Mouse (Mus musculus) MEL (cell line): ENCODE measurements around the gene Prr14. TPM values are rescaled to one million over a fixed set of nuclear protein-coding genes. Genes with fewer than 3 reads are reported as not detected.
A peak's percentile ranks its signal among the peaks of the same experiment; 100 is the strongest.

Experiments used
- DNase-seq: peaks from one replicate; pipeline ENCODE4 v3.0.0; 2011; ENCODE audit warnings: low read depth, low spot score
- H3K27ac ChIP-seq: 2 replicates; pipeline ENCODE4 v1.5.1; 2012; ENCODE audit warnings: low read depth, mild to moderate bottlenecking, control low read depth, low read length, moderate library complexity; ENCODE audit not compliant: control insufficient read depth
- H3K27me3 ChIP-seq, 2 experiments: fragments of 150-350 bp in 1 of 2; sonication (generic) in 1 of 2; 2 replicates each; pipeline ENCODE4 v1.6.1; 2012; ENCODE audit warnings: low read length in 2 of 2, mild to moderate bottlenecking in 2 of 2, improper control_type of control experiment in 1 of 2, moderate library complexity in 1 of 2; ENCODE audit not compliant: insufficient read depth in 2 of 2, control insufficient read depth in 1 of 2
- H3K36me3 ChIP-seq, 2 experiments: 2 replicates each; pipeline ENCODE4 v1.6.1; 2012 to 2014; ENCODE audit warnings: low read length in 2 of 2, improper control_type of control experiment in 1 of 2, inconsistent platforms in 1 of 2, mild to moderate bottlenecking in 1 of 2; ENCODE audit not compliant: insufficient read depth in 2 of 2, control insufficient read depth in 1 of 2
- H3K4me1 ChIP-seq, 2 experiments: fragments of 150-350 bp in 1 of 2; sonication (generic) in 1 of 2; 2 replicates each; pipeline ENCODE4 v1.6.1; 2012; ENCODE audit warnings: low read length in 2 of 2, improper control_type of control experiment in 1 of 2, mild to moderate bottlenecking in 1 of 2; ENCODE audit not compliant: insufficient read depth in 2 of 2, control insufficient read depth in 1 of 2
- H3K4me3 ChIP-seq, 2 experiments: fragments of 150-350 bp in 1 of 2; sonication (generic) in 1 of 2; 2 replicates each; pipeline ENCODE4 v1.5.1; 2012; ENCODE audit warnings: low read depth in 2 of 2, low read length in 2 of 2, mild to moderate bottlenecking in 2 of 2, moderate library complexity in 2 of 2, control low read depth in 1 of 2, improper control_type of control experiment in 1 of 2; ENCODE audit not compliant: control insufficient read depth in 1 of 2, insufficient read depth in 1 of 2
- H3K79me2 ChIP-seq: 2 replicates; pipeline ENCODE4 v1.6.1; 2012; ENCODE audit warnings: mild to moderate bottlenecking, low read length, moderate library complexity; ENCODE audit not compliant: control insufficient read depth, poor library complexity, insufficient read depth
- H3K9ac ChIP-seq: 2 replicates; pipeline ENCODE4 v1.6.1; 2012; ENCODE audit warnings: low read depth, mild to moderate bottlenecking, control low read depth, low read length, moderate library complexity; ENCODE audit not compliant: control insufficient read depth, poor library complexity, severe bottlenecking
- H3K9me3 ChIP-seq: fragments of 150-350 bp; sonication (generic); replicated peaks from 2 replicates; pipeline ENCODE4 v1.6.1; 2012; ENCODE audit warnings: mild to moderate bottlenecking, low read length, improper control_type of control experiment, moderate library complexity; ENCODE audit not compliant: insufficient read depth
- CHD1 ChIP-seq: IDR thresholded peaks from 2 replicates; pipeline ENCODE4 v1.6.1; 2012; ENCODE audit warnings: low read depth, mild to moderate bottlenecking, inconsistent platforms, low read length, improper control_type of control experiment
- CTCF ChIP-seq, 3 experiments: IDR thresholded peaks in 2 of 3; conservative IDR thresholded peaks in 1 of 3; 2 replicates each; pipeline ENCODE4 v1.5.1; 2011 to 2012; ENCODE audit warnings: low read length in 3 of 3, low read depth in 2 of 3, mild to moderate bottlenecking in 2 of 3, improper control_type of control experiment in 1 of 3, inconsistent platforms in 1 of 3, mixed read lengths in 1 of 3, moderate library complexity in 1 of 3; ENCODE audit not compliant: control insufficient read depth in 1 of 3, insufficient read depth in 1 of 3, poor library complexity in 1 of 3, severe bottlenecking in 1 of 3
- E2F4 ChIP-seq: IDR thresholded peaks from 2 replicates; pipeline ENCODE4 v1.6.1; 2011; ENCODE audit warnings: low read depth, low read length, improper control_type of control experiment, borderline replicate concordance
- EP300 ChIP-seq, 2 experiments: IDR thresholded peaks; 2 replicates each; pipeline ENCODE4 v1.6.1; 2011; ENCODE audit warnings: improper control_type of control experiment in 2 of 2, low read length in 2 of 2, low read depth in 1 of 2, mild to moderate bottlenecking in 1 of 2
- ETS1 ChIP-seq: IDR thresholded peaks from 2 replicates; pipeline ENCODE4 v1.6.1; 2012; ENCODE audit warnings: low read depth, mild to moderate bottlenecking, inconsistent platforms, low read length, improper control_type of control experiment, moderate library complexity
- GATA1 ChIP-seq: IDR thresholded peaks from 2 replicates; pipeline ENCODE4 v1.6.1; 2011; ENCODE audit warnings: low read depth, low read length, improper control_type of control experiment
- HCFC1 ChIP-seq: IDR thresholded peaks from 2 replicates; pipeline ENCODE4 v1.6.1; 2012; ENCODE audit warnings: low read depth, mild to moderate bottlenecking, inconsistent platforms, low read length, improper control_type of control experiment, moderate library complexity
- JUND ChIP-seq: IDR thresholded peaks from 2 replicates; pipeline ENCODE4 v1.6.1; 2011; ENCODE audit warnings: low read depth, mild to moderate bottlenecking, improper control_type of control experiment, low read length
- MAFK ChIP-seq: IDR thresholded peaks from 2 replicates; pipeline ENCODE4 v1.6.1; 2011; ENCODE audit warnings: low read depth, mild to moderate bottlenecking, low read length, improper control_type of control experiment, borderline replicate concordance
- MAX ChIP-seq: IDR thresholded peaks from 2 replicates; pipeline ENCODE4 v1.6.1; 2011; ENCODE audit warnings: low read length, improper control_type of control experiment
- MAZ ChIP-seq: IDR thresholded peaks from 2 replicates; pipeline ENCODE4 v1.6.1; 2012; ENCODE audit warnings: low read depth, mild to moderate bottlenecking, inconsistent platforms, low read length, improper control_type of control experiment
- MXI1 ChIP-seq: IDR thresholded peaks from 2 replicates; pipeline ENCODE4 v1.6.1; 2011; ENCODE audit warnings: mild to moderate bottlenecking, low read depth, low read length, improper control_type of control experiment
- NELFE ChIP-seq: IDR thresholded peaks from 2 replicates; pipeline ENCODE4 v1.6.1; 2011; ENCODE audit warnings: low read depth, low read length, improper control_type of control experiment
- NRF1 ChIP-seq: IDR thresholded peaks from 2 replicates; pipeline ENCODE4 v1.6.1; 2014; ENCODE audit warnings: low read depth, mild to moderate bottlenecking, inconsistent platforms, low read length, improper control_type of control experiment, moderate library complexity; ENCODE audit not compliant: poor library complexity, insufficient read depth, severe bottlenecking
- POLR2A ChIP-seq, 2 experiments: IDR thresholded peaks; 2 replicates each; pipeline ENCODE4 v1.6.1; 2011 to 2012; ENCODE audit warnings: low read length in 2 of 2, mild to moderate bottlenecking in 2 of 2, control low read depth in 1 of 2, improper control_type of control experiment in 1 of 2, low read depth in 1 of 2, moderate library complexity in 1 of 2; ENCODE audit not compliant: control insufficient read depth in 1 of 2, insufficient read depth in 1 of 2, poor library complexity in 1 of 2
- POLR2AphosphoS5 ChIP-seq: IDR thresholded peaks from 2 replicates; pipeline ENCODE4 v1.6.1; 2012; ENCODE audit warnings: low read depth, borderline replicate concordance, mild to moderate bottlenecking, inconsistent platforms, low read length, moderate library complexity, mixed read lengths
- RCOR1 ChIP-seq: IDR thresholded peaks from 2 replicates; pipeline ENCODE4 v1.6.1; 2012; ENCODE audit warnings: low read depth, mild to moderate bottlenecking, inconsistent platforms, low read length, improper control_type of control experiment
- SIN3A ChIP-seq: IDR thresholded peaks from 2 replicates; pipeline ENCODE4 v1.6.1; 2012; ENCODE audit warnings: low read length, improper control_type of control experiment, inconsistent platforms
- SMC3 ChIP-seq: IDR thresholded peaks from 2 replicates; pipeline ENCODE4 v1.6.1; 2011; ENCODE audit warnings: low read depth, low read length, improper control_type of control experiment
- TBP ChIP-seq: IDR thresholded peaks from 2 replicates; pipeline ENCODE4 v1.8.0; 2011; ENCODE audit warnings: low read depth, low read length, improper control_type of control experiment
- UBTF ChIP-seq: IDR thresholded peaks from 2 replicates; pipeline ENCODE4 v1.6.1; 2012; ENCODE audit warnings: low read depth, mild to moderate bottlenecking, inconsistent platforms, low read length, improper control_type of control experiment, moderate library complexity, borderline replicate concordance; ENCODE audit not compliant: insufficient read depth
- USF1 ChIP-seq: IDR thresholded peaks from 2 replicates; pipeline ENCODE4 v1.6.1; 2014; ENCODE audit warnings: low read depth, mild to moderate bottlenecking, inconsistent platforms, low read length, improper control_type of control experiment, moderate library complexity
- USF2 ChIP-seq, 2 experiments: IDR thresholded peaks; 2 replicates each; pipeline ENCODE4 v1.6.1; 2011 to 2012; ENCODE audit warnings: improper control_type of control experiment in 2 of 2, low read length in 2 of 2, borderline replicate concordance in 1 of 2, inconsistent platforms in 1 of 2, low read depth in 1 of 2, mild to moderate bottlenecking in 1 of 2; ENCODE audit not compliant: insufficient read depth in 1 of 2
- ZC3H11A ChIP-seq: IDR thresholded peaks from 2 replicates; pipeline ENCODE4 v1.6.1; 2012; ENCODE audit warnings: low read depth, mild to moderate bottlenecking, inconsistent platforms, low read length, improper control_type of control experiment
- ZKSCAN1 ChIP-seq: IDR thresholded peaks from 2 replicates; pipeline ENCODE4 v1.6.1; 2012; ENCODE audit warnings: low read depth, mild to moderate bottlenecking, inconsistent platforms, low read length, improper control_type of control experiment, moderate library complexity
- polyA plus RNA-seq, 2 experiments: library from polyadenylated mRNA; stranded (reverse) in 1 of 2; unstranded in 1 of 2; fragments of >175 nt in 1 of 2; fragments of >200 nt in 1 of 2; gene quantifications; 2 replicates each; pipeline versions ENCODE4 v1.2.1 to v1.2.4; 2012; ENCODE audit warnings: low replicate concordance in 2 of 2, low read depth in 1 of 2; ENCODE audit not compliant: insufficient read length in 2 of 2, insufficient read depth in 1 of 2, missing spikeins in 1 of 2
- total RNA-seq: library from RNA; depleted of rRNA; stranded (reverse); fragments of 300-350 nt; gene quantifications from 2 replicates; pipeline ENCODE4 v1.2.3, GENCODE M21; 2012

Gene Prr14
- total and polyA plus RNA-seq, 3 experiments, result 10.8 to 45.9 TPM; not detected in 1

GRCm38 (mm10) chr7:127511808-127512230 is 52.4 kb downstream of the Prr14 start, which contains the start of gene Srcap (continued):
- TF ChIP-seq GATA1 (peak; percentile 58; the same call in 1 of the 2 replicates), POLR2A (IDR thresholded peaks at IDR 0.05; ENCODE audit: control insufficient read depth in 1 of 2, insufficient read depth in 1 of 2, low read depth in 1 of 2, low read length in 2 of 2, poor library complexity in 1 of 2) (peak; percentile 92 to 96; a peak in 3 of 4 replicates)

GRCm38 (mm10) chr7:127512231-127513015 is 53.0 kb downstream of the Prr14 start:
- H3K9ac ChIP-seq, result peak overlapping the region; percentile 97
- peak; percentile 93 for DNase-seq
- H3K27ac ChIP-seq, result peak overlapping the region; percentile 95
- H3K9me3 ChIP-seq, result no peaks in the 10 kb centered on the region
- H3K4me3 ChIP-seq, result peak overlapping the region; percentile 69 to 78
- peaks cover 3 to 9% of the 10 kb centered on the region in 2 experiments; a peak in 2 of 4 replicates for H3K4me1 ChIP-seq
- TF ChIP-seq GATA1 (no peak), ZC3H11A (no peak), MAX (peak; percentile 69; the same call in 1 of the 2 replicates), EP300 (IDR thresholded peaks at IDR 0.05; ENCODE audit: low read depth in 1 of 2, low read length in 2 of 2) (peak in 1 of 2 experiments; percentile 46; a peak in 2 of 4 replicates), MAFK (no peak), NRF1 (peak; percentile 77), UBTF (no peak), POLR2AphosphoS5 (no peak), MAZ (peak; percentile 89), CTCF (IDR thresholded peaks at IDR 0.05 in 2 of 3, conservative IDR thresholded peaks at IDR 0.05 in 1 of 3; ENCODE audit: control insufficient read depth in 1 of 3, insufficient read depth in 1 of 3, low read depth in 2 of 3, low read length in 3 of 3, poor library complexity in 1 of 3, severe bottlenecking in 1 of 3) (no peak), NELFE (no peak), CHD1 (peak; percentile 96; the same call in 1 of the 2 replicates), MXI1 (0 out of 2 replicates have a peak, but pooled peaks have one; percentile 22), E2F4 (0 out of 2 replicates have a peak, but pooled peaks have one; percentile 70), USF2 (IDR thresholded peaks at IDR 0.05; ENCODE audit: borderline replicate concordance in 1 of 2, insufficient read depth in 1 of 2, low read depth in 1 of 2, low read length in 2 of 2) (no peak)
- H3K36me3 ChIP-seq, result peaks cover 12 to 35% of the 10 kb centered on the region in 2 experiments
- peaks cover 32% of the 10 kb centered on the region for H3K79me2 ChIP-seq
- no peaks in the 10 kb centered on the region for H3K27me3 ChIP-seq

DNA sequence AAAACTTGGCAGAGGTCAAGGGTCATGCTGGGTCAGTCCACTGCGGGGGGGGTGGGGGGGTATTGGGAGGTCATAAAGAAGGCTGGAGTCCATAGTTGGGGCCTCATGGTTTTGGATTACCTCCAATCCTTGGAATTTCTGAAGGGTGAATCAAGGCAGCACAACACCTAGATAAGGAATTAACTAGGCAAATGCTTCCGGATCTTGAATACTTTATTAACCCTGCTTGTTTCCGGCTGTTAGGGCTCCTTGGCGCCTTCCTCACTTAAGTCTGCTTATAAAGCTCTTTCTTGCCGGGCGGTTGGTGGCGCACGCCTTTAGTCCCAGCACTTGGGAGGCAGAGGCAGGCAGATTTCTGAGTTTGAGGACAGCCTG is 53.6 kb downstream of the Prr14 start:
- peak overlapping the region; percentile 56 to 64 for H3K4me3 ChIP-seq
- H3K4me1 ChIP-seq, result peaks cover 3 to 9% of the 10 kb centered on the region in 2 experiments; a peak in 2 of 4 replicates
- no peaks in the 10 kb centered on the region for H3K27me3 ChIP-seq
- peaks cover 32% of the 10 kb centered on the region for H3K79me2 ChIP-seq
- DNase-seq, result peak; percentile 80
- H3K9ac ChIP-seq, result peak overlapping the region; percentile 62
- H3K36me3 ChIP-seq, result peaks cover 16 to 35% of the 10 kb centered on the region in 2 experiments
- H3K9me3 ChIP-seq, result no peaks in the 10 kb centered on the region
- peak overlapping the region; percentile 85 for H3K27ac ChIP-seq
- no peak for TF ChIP-seq NRF1
- TF ChIP-seq ETS1, result no peak
- peak; percentile 38; the same call in 1 of the 2 replicates for TF ChIP-seq GATA1
- peak; percentile 64; the same call in 1 of the 2 replicates for TF ChIP-seq HCFC1
- TF ChIP-seq SIN3A, result peak; percentile 48; the same call in 1 of the 2 replicates
- TF ChIP-seq POLR2A (IDR thresholded peaks at IDR 0.05; ENCODE audit: control insufficient read depth in 1 of 2, insufficient read depth in 1 of 2, low read depth in 1 of 2, low read length in 2 of 2, poor library complexity in 1 of 2), result peak in 1 of 2 experiments; percentile 23; a peak in 1 of 4 replicates
- no peak for TF ChIP-seq MAX
- no peak for TF ChIP-seq JUND
- no peak for TF ChIP-seq MAZ
- TF ChIP-seq POLR2AphosphoS5, result no peak
- TF ChIP-seq USF1, result no peak
- no peak for TF ChIP-seq ZKSCAN1
- TF ChIP-seq TBP, result peak; percentile 84
- no peak for TF ChIP-seq USF2 (IDR thresholded peaks at IDR 0.05; ENCODE audit: borderline replicate concordance in 1 of 2, insufficient read depth in 1 of 2, low read depth in 1 of 2, low read length in 2 of 2)
- TF ChIP-seq MAFK, result no peak
- TF ChIP-seq SMC3, result no peak
- TF ChIP-seq RCOR1, result peak; percentile 43; the same call in 1 of the 2 replicates
- TF ChIP-seq CHD1, result no peak; the same call in 1 of the 2 replicates
